Mouse (Mus musculus): ENCODE measurements at regions not wholly inside any gene's neighbourhood (a gene's known extent, or its start where the extent isn't known, plus 50 kb on each side); places are given as distances from the start of the nearest gene placed in this dataset.

DNA sequence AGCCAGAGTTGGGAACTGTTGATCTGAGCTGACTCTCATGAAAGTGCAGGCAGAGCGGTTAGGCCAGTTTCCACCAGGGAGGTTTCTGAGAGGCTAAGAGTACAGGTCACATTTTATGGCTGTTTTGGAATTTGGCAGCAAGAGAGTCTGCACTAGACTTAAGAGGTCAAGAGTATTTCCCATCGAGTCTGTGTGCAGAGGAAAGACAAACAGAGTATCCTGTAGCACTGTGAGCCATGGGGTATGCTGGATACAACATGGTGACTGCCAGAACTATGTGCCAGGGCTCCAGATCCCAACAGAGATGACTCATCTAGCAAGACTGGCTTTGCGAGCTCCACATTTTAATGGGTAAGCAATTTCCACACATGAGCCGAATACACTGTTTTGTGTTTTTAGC is 146.0 kb upstream of the Mpped2 start:
- TF ChIP-seq EP300 (IDR thresholded peaks at IDR 0.05; ENCODE audit: low read depth), result no peak
- TF ChIP-seq CTCF (IDR thresholded peaks at IDR 0.05; ENCODE audit: low read depth), result no peak
